Mouse (Mus musculus) heart, adult 2 months (tissue): ENCODE data around the gene Maff.

Experiments used
- CTCF ChIP-seq: fragments of 200-600 bp; IDR thresholded peaks from 2 replicates; pipeline ENCODE4 v1.8.1; 2022; ENCODE audit warnings: antibody characterized with exemption, mild to moderate bottlenecking, moderate library complexity
- EP300 ChIP-seq: fragments of 200-500 bp; IDR thresholded peaks from 2 replicates; pipeline ENCODE4 v1.6.1; 2011; ENCODE audit warnings: low read depth, low read length, control low read depth; ENCODE audit not compliant: insufficient read depth
- POLR2A ChIP-seq: fragments of 200-500 bp; IDR thresholded peaks from 2 replicates; pipeline ENCODE4 v1.6.1; 2011; ENCODE audit warnings: mild to moderate bottlenecking, low read depth, low read length, control low read depth; ENCODE audit not compliant: insufficient read depth

GRCm38 (mm10) chr15:79329346-79329978, 17.0 kb upstream of the Maff start:
- TF ChIP-seq CTCF (peak; percentile 33), POLR2A (no peak), EP300 (no peak)
